Mouse (Mus musculus) CH12.LX (cell line): ENCODE data around the gene Uvssa. TPM values are rescaled to one million over a fixed set of nuclear protein-coding genes. Genes with fewer than 3 reads are reported as not detected.

Experiments used
- DNase-seq: peaks from one replicate; pipeline ENCODE4 v3.0.0-alpha.2; 2013; ENCODE audit errors: extremely low read depth
- H3K27ac ChIP-seq: 2 replicates; pipeline ENCODE4 v1.5.1; 2012; ENCODE audit warnings: low read depth, mild to moderate bottlenecking, control low read depth, moderate library complexity; ENCODE audit not compliant: insufficient read depth
- H3K27me3 ChIP-seq: replicated peaks from 2 replicates; pipeline ENCODE3; 2012; ENCODE audit warnings: inconsistent platforms
- H3K36me3 ChIP-seq, 2 experiments: replicated peaks in 1 of 2; 2 replicates each; pipeline versions ENCODE3 to v1.6.1; 2012; ENCODE audit warnings: inconsistent platforms in 1 of 2, low read length in 1 of 2, mild to moderate bottlenecking in 1 of 2, mixed read lengths in 1 of 2, moderate library complexity in 1 of 2; ENCODE audit not compliant: control insufficient read depth in 1 of 2, insufficient read depth in 1 of 2
- H3K4me1 ChIP-seq, 2 experiments: 2 replicates each; pipeline ENCODE4 v1.6.1; 2012; ENCODE audit warnings: inconsistent platforms in 1 of 2, moderate library complexity in 1 of 2; ENCODE audit not compliant: insufficient read depth in 2 of 2, control insufficient read depth in 1 of 2
- H3K4me2 ChIP-seq: 2 replicates; pipeline ENCODE4 v1.6.1; 2012; ENCODE audit warnings: low read depth, mild to moderate bottlenecking, control low read depth; ENCODE audit not compliant: poor library complexity, insufficient read depth, severe bottlenecking
- H3K4me3 ChIP-seq, 3 experiments: fragments of 150-350 bp in 1 of 3; sonication (generic) in 1 of 3; replicated peaks in 1 of 3; 2 replicates each; pipeline versions ENCODE3 to v1.5.1; 2011 to 2012; ENCODE audit warnings: low read depth in 2 of 3, low read length in 2 of 3, mild to moderate bottlenecking in 2 of 3, moderate library complexity in 2 of 3, control low read depth in 1 of 3, improper control_type of control experiment in 1 of 3, inconsistent platforms in 1 of 3, mixed read lengths in 1 of 3; ENCODE audit not compliant: poor library complexity in 1 of 3
- H3K79me2 ChIP-seq: replicated peaks from 2 replicates; pipeline ENCODE4 v1.6.1; 2012; ENCODE audit warnings: mild to moderate bottlenecking, moderate library complexity; ENCODE audit not compliant: control insufficient read depth, poor library complexity, insufficient read depth, severe bottlenecking; ENCODE audit errors: extremely low read depth
- H3K9ac ChIP-seq: 2 replicates; pipeline ENCODE4 v1.6.1; 2012; ENCODE audit warnings: low read depth, mild to moderate bottlenecking, control low read depth, moderate library complexity; ENCODE audit not compliant: insufficient read depth
- H3K9me3 ChIP-seq: replicated peaks from 2 replicates; pipeline ENCODE3; 2012; ENCODE audit warnings: low read length, inconsistent platforms, mixed read lengths
- BHLHE40 ChIP-seq: IDR thresholded peaks from 2 replicates; pipeline ENCODE4 v1.6.1; 2011; ENCODE audit warnings: mild to moderate bottlenecking, low read depth, low read length, improper control_type of control experiment
- CHD1 ChIP-seq: IDR thresholded peaks from 2 replicates; pipeline ENCODE4 v1.6.1; 2012; ENCODE audit warnings: low read depth, low read length, improper control_type of control experiment, inconsistent platforms
- CHD2 ChIP-seq: IDR thresholded peaks from 2 replicates; pipeline ENCODE4 v1.6.1; 2011; ENCODE audit warnings: low read length, improper control_type of control experiment
- CTCF ChIP-seq, 2 experiments: IDR thresholded peaks in 1 of 2; conservative IDR thresholded peaks in 1 of 2; 2 replicates each; pipeline ENCODE4 v1.5.1; 2011 to 2012; ENCODE audit warnings: low read depth in 2 of 2, low read length in 2 of 2, improper control_type of control experiment in 1 of 2, inconsistent platforms in 1 of 2, mild to moderate bottlenecking in 1 of 2, moderate library complexity in 1 of 2
- E2F4 ChIP-seq: IDR thresholded peaks from 2 replicates; pipeline ENCODE4 v1.6.1; 2011; ENCODE audit warnings: low read depth, low read length, improper control_type of control experiment; ENCODE audit not compliant: insufficient replicate concordance
- ELF1 ChIP-seq: IDR thresholded peaks from 2 replicates; pipeline ENCODE4 v1.6.1; 2014; ENCODE audit warnings: low read depth, mild to moderate bottlenecking, inconsistent platforms, low read length, improper control_type of control experiment
- EP300 ChIP-seq: IDR thresholded peaks from 2 replicates; pipeline ENCODE4 v1.6.1; 2011; ENCODE audit warnings: low read length, improper control_type of control experiment
- ETS1 ChIP-seq: conservative IDR thresholded peaks from 2 replicates; pipeline ENCODE4 v1.6.1; 2012; ENCODE audit warnings: low read depth, mild to moderate bottlenecking, inconsistent platforms, low read length, improper control_type of control experiment, moderate library complexity
- GABPA ChIP-seq: IDR thresholded peaks from 2 replicates; pipeline ENCODE4 v1.6.1; 2012; ENCODE audit warnings: low read depth, low read length, improper control_type of control experiment, inconsistent platforms; ENCODE audit not compliant: insufficient replicate concordance
- HCFC1 ChIP-seq: IDR thresholded peaks from 2 replicates; pipeline ENCODE4 v1.6.1; 2012; ENCODE audit warnings: low read depth, mild to moderate bottlenecking, inconsistent platforms, low read length, improper control_type of control experiment
- IRF4 ChIP-seq: IDR thresholded peaks from 2 replicates; pipeline ENCODE4 v1.6.1; 2014; ENCODE audit warnings: low read depth, mild to moderate bottlenecking, inconsistent platforms, low read length, improper control_type of control experiment
- JUN ChIP-seq: IDR thresholded peaks from 2 replicates; pipeline ENCODE4 v1.6.1; 2011; ENCODE audit warnings: low read depth, mild to moderate bottlenecking, low read length, improper control_type of control experiment, moderate library complexity; ENCODE audit not compliant: insufficient read depth
- JUND ChIP-seq: conservative IDR thresholded peaks from 2 replicates; pipeline ENCODE4 v1.6.1; 2011; ENCODE audit warnings: low read depth, low read length, improper control_type of control experiment
- KAT2A ChIP-seq: IDR thresholded peaks from 2 replicates; pipeline ENCODE4 v1.6.1; 2012; ENCODE audit warnings: low read length, improper control_type of control experiment, inconsistent platforms; ENCODE audit not compliant: insufficient replicate concordance
- MAFK ChIP-seq: IDR thresholded peaks from 2 replicates; pipeline ENCODE4 v1.6.1; 2011; ENCODE audit warnings: low read length, improper control_type of control experiment; ENCODE audit not compliant: insufficient replicate concordance
- MAX ChIP-seq: IDR thresholded peaks from 2 replicates; pipeline ENCODE4 v1.6.1; 2011; ENCODE audit warnings: low read length, improper control_type of control experiment
- MAZ ChIP-seq: IDR thresholded peaks from 2 replicates; pipeline ENCODE4 v1.6.1; 2012; ENCODE audit warnings: low read depth, mild to moderate bottlenecking, inconsistent platforms, low read length, improper control_type of control experiment, moderate library complexity
- MEF2A ChIP-seq: IDR thresholded peaks from 2 replicates; pipeline ENCODE4 v1.6.1; 2014; ENCODE audit warnings: low read depth, mild to moderate bottlenecking, inconsistent platforms, low read length, improper control_type of control experiment, borderline replicate concordance
- MXI1 ChIP-seq: IDR thresholded peaks from 2 replicates; pipeline ENCODE4 v1.6.1; 2011; ENCODE audit warnings: mild to moderate bottlenecking, low read depth, low read length, improper control_type of control experiment
- MYC ChIP-seq: IDR thresholded peaks from 2 replicates; pipeline ENCODE4 v1.6.1; 2011; ENCODE audit warnings: low read depth, mild to moderate bottlenecking, improper control_type of control experiment, low read length
- NELFE ChIP-seq: IDR thresholded peaks from 2 replicates; pipeline ENCODE4 v1.6.1; 2011; ENCODE audit warnings: low read depth, low read length, improper control_type of control experiment
- NRF1 ChIP-seq: IDR thresholded peaks from 2 replicates; pipeline ENCODE4 v1.6.1; 2014; ENCODE audit warnings: low read depth, mild to moderate bottlenecking, inconsistent platforms, low read length, improper control_type of control experiment, moderate library complexity
- PAX5 ChIP-seq: IDR thresholded peaks from 2 replicates; pipeline ENCODE4 v1.6.1; 2012; ENCODE audit warnings: low read length, inconsistent platforms, mixed read lengths
- POLR2A ChIP-seq: IDR thresholded peaks from 2 replicates; pipeline ENCODE4 v1.6.1; 2011; ENCODE audit warnings: low read depth, mild to moderate bottlenecking, improper control_type of control experiment, low read length
- POLR2AphosphoS2 ChIP-seq: IDR thresholded peaks from 2 replicates; pipeline ENCODE4 v1.6.1; 2011; ENCODE audit warnings: low read depth, low read length, improper control_type of control experiment
- RAD21 ChIP-seq: IDR thresholded peaks from 2 replicates; pipeline ENCODE4 v1.6.1; 2011; ENCODE audit warnings: low read depth, mild to moderate bottlenecking, low read length, improper control_type of control experiment, moderate library complexity
- RCOR1 ChIP-seq: conservative IDR thresholded peaks from 2 replicates; pipeline ENCODE4 v1.6.1; 2012; ENCODE audit warnings: low read depth, mild to moderate bottlenecking, inconsistent platforms, low read length, improper control_type of control experiment
- SIN3A ChIP-seq: IDR thresholded peaks from 2 replicates; pipeline ENCODE4 v1.6.1; 2012; ENCODE audit warnings: low read length, improper control_type of control experiment, inconsistent platforms
- SMC3 ChIP-seq: IDR thresholded peaks from 2 replicates; pipeline ENCODE4 v1.6.1; 2011; ENCODE audit warnings: low read depth, low read length, improper control_type of control experiment
- TBP ChIP-seq: conservative IDR thresholded peaks from 2 replicates; pipeline ENCODE4 v1.6.1; 2011; ENCODE audit warnings: low read depth, low read length, improper control_type of control experiment
- TCF12 ChIP-seq: IDR thresholded peaks from 2 replicates; pipeline ENCODE4 v1.6.1; 2014; ENCODE audit warnings: low read depth, mild to moderate bottlenecking, inconsistent platforms, low read length, improper control_type of control experiment
- UBTF ChIP-seq: IDR thresholded peaks from 2 replicates; pipeline ENCODE4 v1.6.1; 2012; ENCODE audit warnings: low read depth, mild to moderate bottlenecking, inconsistent platforms, low read length, improper control_type of control experiment, moderate library complexity
- USF1 ChIP-seq: IDR thresholded peaks from 2 replicates; pipeline ENCODE4 v1.6.1; 2014; ENCODE audit warnings: low read depth, mild to moderate bottlenecking, inconsistent platforms, low read length, improper control_type of control experiment
- USF2 ChIP-seq: conservative IDR thresholded peaks from 2 replicates; pipeline ENCODE4 v1.6.1; 2011; ENCODE audit warnings: low read depth, low read length, improper control_type of control experiment
- ZC3H11A ChIP-seq: IDR thresholded peaks from 2 replicates; pipeline ENCODE4 v1.6.1; 2012; ENCODE audit warnings: low read depth, mild to moderate bottlenecking, inconsistent platforms, low read length, improper control_type of control experiment
- ZKSCAN1 ChIP-seq: IDR thresholded peaks from 2 replicates; pipeline ENCODE4 v1.6.1; 2012; ENCODE audit warnings: low read depth, inconsistent platforms, low read length, improper control_type of control experiment, borderline replicate concordance
- ZMIZ1 ChIP-seq: IDR thresholded peaks from 2 replicates; pipeline ENCODE4 v1.6.1; 2012; ENCODE audit warnings: low read depth, mild to moderate bottlenecking, inconsistent platforms, low read length, improper control_type of control experiment
- ZNF384 ChIP-seq: IDR thresholded peaks from 2 replicates; pipeline ENCODE4 v1.6.1; 2012; ENCODE audit warnings: low read depth, low read length, improper control_type of control experiment, inconsistent platforms
- dilution Hi-C: fragments of 300-500 bp; cut with MboI; formaldehyde crosslinking; loops from 2 replicates; pipeline ENCODE4 v1.14.3; 2020; ENCODE audit warnings: low sequenced_read_pairs; ENCODE audit not compliant: extremely low pct_unique_long_range_greater_than_20kb, extremely low pct_ligation_motif_present
- in situ Hi-C: fragments of 300-500 bp; cut with MboI; formaldehyde crosslinking; loops from 3 replicates; pipeline ENCODE4 v1.14.3; 2019; ENCODE audit warnings: low sequenced_read_pairs, low pct_ligation_motif_present, low pct_unique_long_range_greater_than_20kb, mixed read lengths
- polyA plus RNA-seq: library from polyadenylated mRNA; unstranded; fragments of >175 nt; gene quantifications from 2 replicates; pipeline ENCODE4 v1.2.1, GENCODE M21; 2012; ENCODE audit warnings: low read depth; ENCODE audit not compliant: insufficient read length
- total RNA-seq, 2 experiments: library from RNA; depleted of rRNA; stranded (reverse); fragments of 300-350 nt in 1 of 2; fragments of >200 nt in 1 of 2; gene quantifications; 2 replicates each; pipeline ENCODE4 v1.2.3; 2012 to 2014

Gene Uvssa
- total and polyA plus RNA-seq, 3 experiments, result 2.6 to 5.8 (median 2.9) TPM

DNA sequence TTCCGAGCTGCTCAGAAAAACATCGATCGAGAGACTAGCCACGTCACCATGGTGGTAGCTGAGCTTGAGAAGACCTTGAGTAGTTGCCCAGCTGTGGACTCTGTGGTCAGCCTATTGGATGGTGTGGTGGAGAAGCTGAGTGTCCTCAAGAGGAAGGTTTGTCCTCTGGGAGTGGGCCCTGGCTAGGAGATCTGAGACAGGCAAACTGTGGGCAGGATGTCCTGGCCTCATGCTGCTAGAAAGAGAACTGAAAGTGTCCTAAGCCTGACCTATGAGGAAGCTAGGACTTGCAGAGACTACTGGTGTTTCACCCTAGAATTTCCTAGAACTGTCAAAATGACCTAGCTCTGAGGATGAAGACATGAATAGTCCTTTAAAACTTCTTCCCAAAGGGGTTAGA, 19.9 kb upstream of the Uvssa start:
- H3K4me1 ChIP-seq, result peaks cover 31 to 57% of the 10 kb centered on the region in 2 experiments
- TF ChIP-seq IRF4 (peak; percentile 96), ZNF384 (no peak), TCF12 (peak; percentile 59), RAD21 (no peak; the same call in none of the 2 replicates), MYC (peak; percentile 70), ZC3H11A (no peak), NELFE (no peak), SMC3 (no peak; the same call in 1 of the 2 replicates), POLR2A (0 out of 2 replicates have a peak, but pooled peaks have one; percentile 34), ZKSCAN1 (no peak), CHD1 (peak; percentile 58; the same call in 1 of the 2 replicates), HCFC1 (no peak; the same call in 1 of the 2 replicates), BHLHE40 (peak; percentile 52), UBTF (no peak), GABPA (no peak), JUND (peak; percentile 47; the same call in 1 of the 2 replicates), MXI1 (peak; percentile 75), SIN3A (peak; percentile 91), E2F4 (no peak), POLR2AphosphoS2 (no peak), CTCF (conservative IDR thresholded peaks at IDR 0.05 in 1 of 2, IDR thresholded peaks at IDR 0.05 in 1 of 2; ENCODE audit: low read depth in 2 of 2, low read length in 2 of 2) (no peak), MEF2A (peak; percentile 65), USF2 (no peak), CHD2 (peak; percentile 68; the same call in 1 of the 2 replicates), MAX (peak; percentile 73), ETS1 (peak; percentile 63), RCOR1 (peak; percentile 91), MAFK (0 out of 2 replicates have a peak, but pooled peaks have one; percentile 20), JUN (0 out of 2 replicates have a peak, but pooled peaks have one; percentile 1), EP300 (peak; percentile 96), ELF1 (peak; percentile 39; the same call in 1 of the 2 replicates), MAZ (no peak), ZMIZ1 (peak; percentile 68), PAX5 (no peak), TBP (0 out of 2 replicates have a peak, but pooled peaks have one; percentile 47), KAT2A (no peak), NRF1 (no peak), USF1 (no peak)
- H3K9ac ChIP-seq, result peak overlapping the region; percentile 47; the same call in 1 of the 2 replicates
- peak overlapping the region in 1 of 3 experiments; percentile 9 for H3K4me3 ChIP-seq
- in situ Hi-C loops (loop anchor here (5.0 kb wide), 1 partner anchor 56 kb away; no protein-coding TSS in a partner anchor), dilution Hi-C loops (no loop called here)
- H3K9me3 ChIP-seq, result no peaks in the 10 kb centered on the region
- no peaks in the 10 kb centered on the region for H3K27me3 ChIP-seq
- peaks cover 31% of the 10 kb centered on the region for H3K79me2 ChIP-seq
- peak; percentile 76 for DNase-seq
- peak overlapping the region; percentile 37 for H3K4me2 ChIP-seq
- H3K27ac ChIP-seq, result peak overlapping the region; percentile 95
- peaks cover 25 to 52% of the 10 kb centered on the region in 2 experiments for H3K36me3 ChIP-seq
